Mouse (Mus musculus) midbrain, embryonic 12.5 days (tissue): ENCODE data around the gene Gsc2. TPM values are rescaled to one million over a fixed set of nuclear protein-coding genes. Genes with fewer than 3 reads are reported as not detected.

Source experiments
- ATAC-seq: fragments of 200-750 bp; cut with Nextera tagmentation; 2 replicates; pipeline ENCODE4 v1.8.0; 2017; ENCODE audit warnings: low read depth, moderate TSS enrichment, moderate library complexity; ENCODE audit not compliant: low FRiP score
- H3K27ac ChIP-seq: fragments of 300-500 bp; sonication (generic); replicated peaks from 2 replicates; pipeline ENCODE4 v1.5.1; 2016; ENCODE audit warnings: mild to moderate bottlenecking
- H3K27me3 ChIP-seq: fragments of 300-500 bp; sonication (generic); 2 replicates; pipeline ENCODE4 v1.6.1; 2016; ENCODE audit warnings: mild to moderate bottlenecking
- H3K36me3 ChIP-seq: fragments of 300-500 bp; sonication (generic); 2 replicates; pipeline ENCODE4 v1.6.1; 2016
- H3K4me1 ChIP-seq: fragments of 300-500 bp; sonication (generic); 2 replicates; pipeline ENCODE4 v1.6.1; 2016
- H3K4me2 ChIP-seq: fragments of 300-500 bp; sonication (generic); replicated peaks from 2 replicates; pipeline ENCODE4 v1.6.1; 2016; ENCODE audit warnings: mild to moderate bottlenecking, moderate library complexity
- H3K4me3 ChIP-seq: fragments of 300-500 bp; sonication (generic); 2 replicates; pipeline ENCODE4 v1.5.1; 2016; ENCODE audit warnings: mild to moderate bottlenecking
- H3K9ac ChIP-seq: fragments of 300-500 bp; sonication (generic); replicated peaks from 2 replicates; pipeline ENCODE4 v1.6.1; 2016; ENCODE audit warnings: mild to moderate bottlenecking, moderate library complexity
- H3K9me3 ChIP-seq: fragments of 300-500 bp; sonication (generic); 2 replicates; pipeline ENCODE4 v1.6.1; 2016; ENCODE audit warnings: mild to moderate bottlenecking
- WGBS: fragments of 180-500 bp; shearing (Covaris S2); methylation state at CpG from one replicate; pipeline ENCODE4 v1.1.7; 2016; 5-methylcytosine and 5-hydroxymethylcytosine counted together
- polyA plus RNA-seq: library from polyadenylated mRNA; unstranded; fragments of >200 nt; fragmentation: Nextera tagmentation; extraction: Ambion mirVana; gene quantifications from 2 replicates; pipeline ENCODE4 v1.2.1, GENCODE M21; 2016

Gene Gsc2
- polyA plus RNA-seq, 1 experiment from 2014 or later, result 0.26 TPM

DNA sequence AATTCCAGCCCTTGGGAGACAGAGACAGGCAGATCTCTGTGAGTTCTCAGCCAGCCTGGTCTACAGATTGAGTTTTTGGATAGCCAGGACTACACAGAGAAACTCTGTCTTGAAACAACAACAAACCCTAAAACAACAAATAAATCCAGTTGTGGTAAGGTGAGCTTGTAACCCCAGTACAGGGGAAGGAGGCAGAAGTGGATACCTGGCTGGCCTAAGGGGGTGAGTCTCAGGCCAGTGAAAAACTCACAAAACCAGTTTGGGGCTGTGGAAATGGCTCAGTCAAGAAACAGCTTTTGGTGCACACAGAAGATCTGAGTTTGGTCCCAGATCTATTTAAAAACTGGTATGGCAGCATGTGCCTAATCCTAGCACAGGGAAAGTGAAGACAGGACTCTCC lies 32.7 kb downstream of the Gsc2 start:
- 0 out of 2 replicates have a peak, but pooled peaks cover 2% of the 10 kb centered on the region for H3K4me1 ChIP-seq
- H3K9me3 ChIP-seq, result no peaks in the 10 kb centered on the region
- no peak overlapping the region for H3K4me2 ChIP-seq
- peaks cover 22% of the 10 kb centered on the region; the same call in 1 of the 2 replicates for H3K36me3 ChIP-seq
- H3K27me3 ChIP-seq, result no peaks in the 10 kb centered on the region
- no peak overlapping the region for H3K27ac ChIP-seq
- ATAC-seq, result no peak
- no peak overlapping the region for H3K4me3 ChIP-seq
- H3K9ac ChIP-seq, result no peak overlapping the region

DNA sequence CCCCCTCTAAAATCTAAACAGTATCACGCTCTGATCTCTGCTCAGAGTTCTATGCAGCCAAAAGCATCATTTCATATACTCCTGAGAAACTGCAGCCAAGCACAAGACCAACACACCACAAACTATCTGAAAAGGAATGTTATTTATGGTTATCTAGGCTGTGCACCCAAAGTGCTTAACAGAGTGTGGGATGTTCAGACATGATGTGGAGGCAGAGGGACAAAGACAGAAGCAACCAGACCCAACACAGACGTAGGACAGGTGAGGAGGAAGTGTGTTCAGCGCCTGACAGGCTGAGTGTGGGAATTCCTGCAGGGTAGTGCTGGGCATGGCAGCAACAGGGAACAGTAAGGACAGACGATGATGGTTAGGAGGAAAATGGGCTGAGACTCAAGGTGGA lies 35.3 kb downstream of the Gsc2 start:
- Histone ChIP-seq H3K27ac (no peak overlapping the region), H3K4me2 (no peak overlapping the region), H3K4me3 (no peak overlapping the region), H3K27me3 (no peaks in the 10 kb centered on the region), H3K9ac (no peak overlapping the region), H3K4me1 (no peaks in the 10 kb centered on the region), H3K36me3 (peaks cover 26% of the 10 kb centered on the region; the same call in 1 of the 2 replicates), H3K9me3 (no peaks in the 10 kb centered on the region)
- no peak for ATAC-seq
- 92% methylated on average over 4 of the region's 4 CpGs for WGBS

DNA sequence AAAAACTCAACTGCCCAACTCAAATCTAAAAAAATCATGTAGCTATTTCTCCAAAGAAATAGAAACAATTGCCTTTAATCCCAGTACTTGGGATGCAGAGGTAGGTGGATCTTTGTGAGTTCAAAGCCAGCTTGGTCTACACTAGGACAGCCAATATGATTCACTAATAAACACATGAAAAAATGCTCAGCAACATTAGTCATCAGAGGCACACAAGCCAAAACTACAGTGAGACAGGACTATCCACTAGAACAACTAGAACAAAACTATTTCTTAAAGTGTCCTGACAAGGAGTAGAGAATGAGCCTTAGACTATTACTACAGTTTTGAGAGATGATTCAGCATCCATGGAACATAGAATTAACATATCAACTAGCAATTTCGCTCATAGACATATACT lies 38.8 kb downstream of the Gsc2 start:
- H3K4me2 ChIP-seq, result no peak overlapping the region
- peaks cover 34% of the 10 kb centered on the region for H3K36me3 ChIP-seq
- no peak overlapping the region for H3K9ac ChIP-seq
- ATAC-seq, result no peak
- no peaks in the 10 kb centered on the region for H3K4me1 ChIP-seq
- no peaks in the 10 kb centered on the region for H3K27me3 ChIP-seq
- no peak overlapping the region for H3K4me3 ChIP-seq
- no peak overlapping the region for H3K27ac ChIP-seq
- H3K9me3 ChIP-seq, result no peaks in the 10 kb centered on the region
- 97% methylated on average over 1 of the region's 1 CpGs for WGBS

DNA sequence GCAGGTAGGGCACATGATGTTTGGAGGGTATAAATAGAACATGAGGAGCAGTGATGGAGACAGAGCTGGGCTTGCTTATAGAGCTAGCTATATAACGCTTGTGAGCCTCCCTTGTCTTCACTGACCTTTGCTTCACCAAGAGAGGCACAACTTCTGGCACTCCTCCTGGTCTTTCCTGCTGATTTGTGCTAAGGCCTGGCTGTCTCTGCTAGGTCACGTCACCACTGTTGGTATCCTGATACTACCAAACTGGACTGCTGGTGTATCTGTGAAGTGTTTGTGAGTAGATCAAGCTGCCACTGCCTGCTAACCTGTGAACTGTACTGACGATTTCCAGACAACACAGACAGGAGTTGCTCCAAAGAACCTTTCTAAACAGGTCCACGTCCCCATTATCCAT lies 39.7 kb downstream of the Gsc2 start:
- WGBS, result 89% methylated on average over 4 of the region's 4 CpGs
- no peaks in the 10 kb centered on the region for H3K27me3 ChIP-seq
- no peak overlapping the region for H3K9ac ChIP-seq
- no peak for ATAC-seq
- no peak overlapping the region for H3K4me2 ChIP-seq
- H3K4me3 ChIP-seq, result no peak overlapping the region
- H3K36me3 ChIP-seq, result peaks cover 42% of the 10 kb centered on the region
- H3K4me1 ChIP-seq, result no peaks in the 10 kb centered on the region
- H3K9me3 ChIP-seq, result no peaks in the 10 kb centered on the region
- no peak overlapping the region for H3K27ac ChIP-seq

DNA sequence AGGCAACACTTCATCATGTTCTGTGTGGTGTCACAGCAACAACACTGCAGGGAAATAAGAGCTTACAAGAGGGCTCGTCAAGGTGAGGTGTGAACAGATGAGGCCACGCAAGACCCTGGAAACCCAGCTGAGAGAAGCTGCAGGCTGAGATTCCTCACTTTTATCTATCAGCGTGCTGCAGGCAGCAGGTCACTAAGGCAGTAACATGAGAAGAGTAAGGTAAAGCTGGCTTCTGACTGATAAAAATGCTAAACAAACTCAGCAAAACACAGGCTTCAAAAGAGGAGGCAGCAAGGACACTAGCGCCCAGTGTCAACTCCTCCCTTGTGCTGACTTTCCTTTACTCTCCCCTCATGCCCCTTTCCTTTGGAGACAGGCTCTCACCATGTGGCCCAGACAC lies 41.9 kb downstream of the Gsc2 start:
- Histone ChIP-seq H3K27ac (no peak overlapping the region), H3K4me1 (no peaks in the 10 kb centered on the region), H3K27me3 (no peaks in the 10 kb centered on the region), H3K36me3 (peaks cover 47% of the 10 kb centered on the region), H3K9ac (no peak overlapping the region), H3K4me3 (no peak overlapping the region), H3K9me3 (no peaks in the 10 kb centered on the region), H3K4me2 (no peak overlapping the region)
- no peak for ATAC-seq
- 70% methylated on average over 4 of the region's 4 CpGs for WGBS

DNA sequence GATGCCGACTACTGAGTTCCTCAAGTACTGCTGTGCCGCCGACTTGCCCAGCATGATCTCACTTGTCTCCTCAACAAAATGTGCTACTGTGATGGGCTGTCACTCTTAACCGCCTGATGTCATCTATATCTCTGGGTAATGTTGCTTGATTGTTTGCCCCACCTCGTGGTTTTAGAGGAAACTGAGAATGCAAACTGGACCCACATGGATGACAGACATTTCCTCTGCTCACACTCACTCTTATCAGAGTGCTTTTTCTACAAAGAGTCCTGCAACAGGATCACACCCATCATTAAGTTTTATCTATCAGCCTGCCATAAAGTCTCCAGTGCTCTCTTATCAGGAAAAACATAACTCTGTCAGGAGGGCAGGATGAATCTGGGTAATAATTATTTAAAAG lies 43.6 kb downstream of the Gsc2 start:
- ATAC-seq, result no peak
- Histone ChIP-seq H3K27me3 (no peaks in the 10 kb centered on the region), H3K4me1 (no peaks in the 10 kb centered on the region), H3K36me3 (peaks cover 35% of the 10 kb centered on the region), H3K4me2 (no peak overlapping the region), H3K4me3 (no peak overlapping the region), H3K27ac (no peak overlapping the region), H3K9ac (no peak overlapping the region), H3K9me3 (no peaks in the 10 kb centered on the region)
- WGBS, result 90% methylated on average over 5 of the region's 5 CpGs

DNA sequence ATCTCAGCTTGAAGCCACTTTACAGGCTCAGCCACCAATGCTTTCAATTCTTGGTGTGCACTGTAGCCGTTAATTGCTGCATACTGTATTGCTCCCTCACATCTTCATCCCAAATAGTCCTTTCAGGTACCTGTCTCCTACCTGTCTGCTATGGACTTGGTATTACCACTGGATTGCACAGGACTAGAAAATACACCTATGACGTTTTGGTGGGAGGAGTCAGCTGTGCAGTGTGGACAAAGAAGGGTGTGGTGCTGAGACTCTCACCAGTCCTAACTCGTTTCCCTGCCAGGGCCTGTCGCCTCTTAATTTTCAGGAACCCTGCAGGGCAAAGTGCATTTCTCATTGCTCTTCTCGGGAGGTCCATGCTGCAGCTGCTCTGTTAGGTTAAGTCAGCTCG lies 49.1 kb downstream of the Gsc2 start:
- no peak overlapping the region for H3K4me3 ChIP-seq
- H3K9me3 ChIP-seq, result no peaks in the 10 kb centered on the region
- H3K36me3 ChIP-seq, result peaks cover 24% of the 10 kb centered on the region
- H3K27me3 ChIP-seq, result no peaks in the 10 kb centered on the region
- WGBS, result 79% methylated on average over 6 of the region's 6 CpGs
- peaks cover 10% of the 10 kb centered on the region; the same call in 1 of the 2 replicates for H3K4me1 ChIP-seq
- H3K27ac ChIP-seq, result no peak overlapping the region
- no peak overlapping the region for H3K4me2 ChIP-seq
- ATAC-seq, result no peak
- no peak overlapping the region for H3K9ac ChIP-seq

DNA sequence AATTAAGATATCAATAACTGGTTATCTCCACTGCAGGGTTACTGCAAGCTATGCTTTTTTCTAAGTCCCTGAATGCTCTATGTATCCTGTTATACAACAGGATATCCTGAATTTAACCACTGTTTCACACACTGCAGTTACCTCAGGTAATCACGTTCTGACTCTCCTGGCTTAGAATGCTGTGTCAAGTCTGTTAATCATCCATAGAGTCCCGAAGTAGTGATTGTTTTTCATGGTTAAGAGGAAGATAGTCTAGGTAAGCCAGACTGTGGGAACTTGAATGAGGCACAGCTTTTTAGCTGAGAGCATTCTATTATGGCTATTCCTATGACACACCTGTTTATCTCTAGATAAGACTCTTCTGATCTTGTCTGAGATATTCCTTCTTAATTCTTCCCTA lies 49.6 kb downstream of the Gsc2 start:
- Histone ChIP-seq H3K4me1 (peaks cover 10% of the 10 kb centered on the region; the same call in 1 of the 2 replicates), H3K4me3 (no peak overlapping the region), H3K27me3 (no peaks in the 10 kb centered on the region), H3K27ac (no peak overlapping the region), H3K9me3 (no peaks in the 10 kb centered on the region), H3K36me3 (peaks cover 23% of the 10 kb centered on the region), H3K9ac (no peak overlapping the region), H3K4me2 (no peak overlapping the region)
- WGBS, result 91% methylated on average over 2 of the region's 2 CpGs
- no peak for ATAC-seq

Other genes starting within 250 kb of the Gsc2 start
- 47.4 and 48.0 TPM in 2 replicates for gene Med15, start 182.2 kb downstream of the Gsc2 start, polyA plus RNA-seq
- 52.8 and 57.9 TPM in 2 replicates for gene Klhl22, start 155.4 kb downstream of the Gsc2 start, polyA plus RNA-seq
- gene Scarf2, start 117.8 kb downstream of the Gsc2 start, polyA plus RNA-seq, result 10.1 and 12.1 TPM in 2 replicates
- gene B830017H08Rik, start 81.9 kb downstream of the Gsc2 start, polyA plus RNA-seq, result 0.45 and 0.55 TPM in 2 replicates
- 4.4 and 5.8 TPM in 2 replicates for gene Car15, start 76.7 kb downstream of the Gsc2 start, polyA plus RNA-seq
- gene Gm20518, start 23.4 kb downstream of the Gsc2 start, polyA plus RNA-seq, result 0.55 and 0.67 TPM in 2 replicates
- gene Tssk1, start 20.8 kb downstream of the Gsc2 start, polyA plus RNA-seq, result 0.05 and 0.09 TPM in 2 replicates
- gene Dgcr2, start 16.5 kb downstream of the Gsc2 start, polyA plus RNA-seq, result 105 and 108 TPM in 2 replicates
- not detected in 2 replicates for gene Tssk2, start 16.4 kb downstream of the Gsc2 start, polyA plus RNA-seq
- gene Ess2, start 3.7 kb downstream of the Gsc2 start, polyA plus RNA-seq, result 56.7 and 61.6 TPM in 2 replicates
- gene Slc25a1, start 13.2 kb upstream of the Gsc2 start, polyA plus RNA-seq, result 120 and 132 TPM in 2 replicates
- not detected in 2 replicates for gene Vpreb2, start 65.4 kb upstream of the Gsc2 start, polyA plus RNA-seq
- 144 TPM in 2 replicates for gene Dgcr6, start 137.8 kb upstream of the Gsc2 start, polyA plus RNA-seq
- gene Prodh, start 175.1 kb upstream of the Gsc2 start, polyA plus RNA-seq, result 6.8 and 8.7 TPM in 2 replicates
- 7.6 and 7.9 TPM in 2 replicates for gene Rtn4r, start 212.6 kb upstream of the Gsc2 start, polyA plus RNA-seq